Mouse (Mus musculus) embryonic facial prominence, embryonic 10.5 days (tissue): ENCODE results near the gene Olfr1356. TPM values are rescaled to one million over a fixed set of nuclear protein-coding genes. Genes with fewer than 3 reads are reported as not detected.
"Not testable (repeated sequence)": the region's sequence is repeated elsewhere in the genome, so short reads cannot be mapped to it uniquely, and the experiment has no call there.

Source experiments
- DNase-seq: peaks from one replicate; pipeline ENCODE4 v3.0.0-alpha.2; 2017; ENCODE audit warnings: low spot score
- H3K27ac ChIP-seq: fragments of 300-500 bp; sonication (generic); replicated peaks from 2 replicates; pipeline ENCODE4 v1.5.1; 2016; ENCODE audit warnings: mild to moderate bottlenecking
- H3K27me3 ChIP-seq: fragments of 300-500 bp; sonication (generic); replicated peaks from 2 replicates; pipeline ENCODE4 v1.6.1; 2016; ENCODE audit warnings: low read depth, mild to moderate bottlenecking; ENCODE audit not compliant: poor library complexity, severe bottlenecking
- H3K36me3 ChIP-seq: fragments of 300-500 bp; sonication (generic); replicated peaks from 2 replicates; pipeline ENCODE4 v1.6.1; 2016; ENCODE audit warnings: mild to moderate bottlenecking, moderate library complexity
- H3K4me1 ChIP-seq: fragments of 300-500 bp; sonication (generic); 2 replicates; pipeline ENCODE4 v1.6.1; 2016
- H3K4me3 ChIP-seq: fragments of 300-500 bp; sonication (generic); 2 replicates; pipeline ENCODE4 v1.5.1; 2016; ENCODE audit warnings: mild to moderate bottlenecking, moderate library complexity
- H3K9me3 ChIP-seq: fragments of 300-500 bp; sonication (generic); 2 replicates; pipeline ENCODE4 v1.6.1; 2016; ENCODE audit warnings: mild to moderate bottlenecking
- WGBS: fragments of 180-500 bp; shearing (Covaris S2); methylation state at CpG from one replicate; pipeline ENCODE4 v1.1.7; 2016; 5-methylcytosine and 5-hydroxymethylcytosine counted together
- polyA plus RNA-seq: library from polyadenylated mRNA; unstranded; fragments of >200 nt; fragmentation: Nextera tagmentation; extraction: Ambion mirVana; gene quantifications from 2 replicates; pipeline ENCODE4 v1.2.1, GENCODE M21; 2016

The Olfr1356 gene
- polyA plus RNA-seq, result not detected in 2 replicates

DNA sequence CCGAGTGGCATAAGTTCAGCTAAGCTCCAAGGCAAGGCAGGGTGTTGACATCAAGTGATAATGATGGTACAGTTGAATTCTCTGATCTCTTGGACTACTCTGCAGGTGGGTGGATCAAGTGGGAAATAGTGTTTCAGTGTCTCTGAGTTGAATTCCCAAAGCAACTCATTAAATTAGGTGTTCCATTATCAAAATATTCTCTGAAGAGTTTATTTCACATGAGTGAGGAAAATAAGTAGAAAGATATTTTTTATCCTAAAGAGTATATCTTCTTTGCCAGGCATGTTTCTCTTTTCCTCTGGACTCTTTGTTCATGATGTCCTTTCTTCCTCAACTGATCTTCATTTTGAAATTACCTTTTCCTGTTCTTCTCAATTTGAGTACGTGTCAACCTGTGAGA is at the start of gene Olfr1356:
Olfr1356 (minus strand) TSS at position 101 of the 400 bp plus-strand sequence.
- no peaks in the 10 kb centered on the region for H3K9me3 ChIP-seq
- WGBS, result 87% methylated on average over 2 of the region's 2 CpGs
- H3K4me3 ChIP-seq, result no peak within 1 kb of the TSS
- no peaks in the 10 kb centered on the region for H3K4me1 ChIP-seq
- no peaks in the 10 kb centered on the region for H3K36me3 ChIP-seq
- DNase-seq, result no peak
- no peak within 1 kb of the TSS for H3K27ac ChIP-seq
- H3K27me3 ChIP-seq, result no peaks in the 10 kb centered on the region

GRCm38 (mm10) chr10:78875240-78875639 is 23.3 kb upstream of the Olfr1356 start, which contains the start of gene Olfr1355:
Gene Olfr1355 (plus strand): TSS chr10:78875540.
- Histone ChIP-seq H3K9me3 (peaks cover 8% of the 10 kb centered on the region; the same call in 1 of the 2 replicates), H3K27ac (no peak within 1 kb of the TSS), H3K4me3 (no peak within 1 kb of the TSS), H3K4me1 (no peaks in the 10 kb centered on the region), H3K36me3 (no peaks in the 10 kb centered on the region), H3K27me3 (no peaks in the 10 kb centered on the region)
- no peak for DNase-seq
- WGBS, result 76% methylated on average over 2 of the region's 2 CpGs

GRCm38 (mm10) chr10:78840456-78840855 is 11.5 kb downstream of the Olfr1356 start:
- not testable (repeated sequence) for H3K9me3 ChIP-seq, H3K27me3 ChIP-seq, H3K4me1 ChIP-seq, H3K36me3 ChIP-seq, H3K27ac ChIP-seq, DNase-seq, H3K4me3 ChIP-seq
- WGBS, result 91% methylated on average over 12 of the region's 12 CpGs

DNA sequence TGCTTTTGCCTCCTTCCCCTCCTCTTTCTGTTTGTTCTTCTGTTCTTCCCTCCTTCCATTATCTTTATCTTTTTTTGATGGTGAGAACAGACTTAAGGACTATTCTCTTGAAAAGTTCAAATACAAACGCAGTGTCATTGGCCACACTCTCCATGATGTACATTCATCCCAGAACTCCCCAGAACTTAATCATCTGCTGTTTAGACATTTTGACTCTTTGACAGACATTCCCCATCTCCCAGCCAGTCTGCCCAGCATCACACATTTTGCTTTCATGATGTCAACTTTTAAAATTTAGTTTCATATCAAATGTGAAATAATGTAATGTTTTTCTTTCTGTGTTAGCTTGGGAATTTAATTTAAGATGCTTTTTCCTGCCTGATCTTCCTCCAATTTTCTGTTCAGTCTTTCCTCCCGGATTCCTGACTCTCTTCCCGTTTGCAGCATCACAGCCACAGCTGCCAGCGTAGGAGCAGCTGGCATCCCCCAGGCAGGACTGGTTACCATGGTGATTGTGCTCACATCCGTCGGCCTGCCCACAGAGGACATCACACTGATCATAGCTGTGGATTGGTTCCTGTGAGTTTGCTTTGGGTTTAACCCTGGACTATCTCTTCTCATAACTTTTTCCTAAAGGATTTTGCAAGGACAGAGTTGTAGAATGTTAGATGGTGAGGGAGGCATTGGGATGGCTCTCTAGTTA is 39.5 kb downstream of the Olfr1356 start:
- no peaks in the 10 kb centered on the region for H3K36me3 ChIP-seq
- H3K9me3 ChIP-seq, result 0 out of 2 replicates have a peak, but pooled peaks cover 3% of the 10 kb centered on the region
- H3K27ac ChIP-seq, result no peak overlapping the region
- H3K27me3 ChIP-seq, result no peaks in the 10 kb centered on the region
- no peak overlapping the region for H3K4me3 ChIP-seq
- 79% methylated on average over 6 of the region's 6 CpGs for WGBS
- no peak for DNase-seq
- H3K4me1 ChIP-seq, result no peaks in the 10 kb centered on the region

DNA sequence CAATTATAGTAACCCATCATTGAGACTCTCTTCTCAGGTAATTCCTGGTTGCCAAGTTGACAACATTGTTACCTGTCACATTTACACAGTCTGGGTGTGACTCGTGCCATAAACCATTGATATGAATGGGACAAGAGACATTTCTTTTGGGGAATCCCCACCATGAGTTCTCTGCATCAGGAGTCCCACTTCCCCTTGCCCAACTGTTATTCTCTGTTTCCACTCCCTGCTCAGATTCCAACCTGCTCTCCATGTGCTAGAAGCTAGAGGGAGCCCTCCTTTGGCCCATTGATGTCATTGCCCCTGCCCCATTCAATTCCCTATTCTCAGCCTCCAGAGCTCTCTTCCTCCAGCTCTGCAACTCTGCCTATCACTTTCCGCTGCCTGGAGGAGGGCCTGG is 50.5 kb downstream of the Olfr1356 start:
- H3K27me3 ChIP-seq, result no peaks in the 10 kb centered on the region
- no peaks in the 10 kb centered on the region for H3K9me3 ChIP-seq
- H3K4me3 ChIP-seq, result no peak overlapping the region
- no peak overlapping the region for H3K27ac ChIP-seq
- H3K36me3 ChIP-seq, result no peaks in the 10 kb centered on the region
- no peak for DNase-seq
- 81% methylated on average over 2 of the region's 2 CpGs for WGBS
- no peaks in the 10 kb centered on the region for H3K4me1 ChIP-seq

Other genes with a start within 250 kb of the Olfr1356 start
- not detected in 2 replicates for gene Olfr1357, start 234.1 kb downstream of the Olfr1356 start, polyA plus RNA-seq
- gene Casp14, start 133.9 kb downstream of the Olfr1356 start, polyA plus RNA-seq, result not detected in 2 replicates
- gene Ccdc105, start 99.1 kb downstream of the Olfr1356 start, polyA plus RNA-seq, result 0.13 and 0.16 TPM in 2 replicates
- 1.2 and 1.4 TPM in 2 replicates for gene Slc1a6, start 71.7 kb downstream of the Olfr1356 start, polyA plus RNA-seq
- not detected in 2 replicates for gene Olfr1355, start 23.4 kb upstream of the Olfr1356 start, polyA plus RNA-seq
- not detected in 2 replicates for gene Olfr1354, start 61.0 kb upstream of the Olfr1356 start, polyA plus RNA-seq
- not detected in 2 replicates for gene Olfr8, start 98.5 kb upstream of the Olfr1356 start, polyA plus RNA-seq
- gene Olfr1353, start 111.1 kb upstream of the Olfr1356 start, polyA plus RNA-seq, result not detected in 2 replicates
- not detected in 2 replicates for gene Olfr1352, start 128.9 kb upstream of the Olfr1356 start, polyA plus RNA-seq
- gene Olfr1351, start 160.3 kb upstream of the Olfr1356 start, polyA plus RNA-seq, result not detected in 2 replicates
- not detected in 2 replicates for gene Olfr57, start 176.6 kb upstream of the Olfr1356 start, polyA plus RNA-seq
- gene 2610008E11Rik, start 245.4 kb upstream of the Olfr1356 start, polyA plus RNA-seq, result 29.6 and 31.0 TPM in 2 replicates